Comparison of ENCODE assay signal across 10 mouse cellular contexts in the genomic region with DNA sequence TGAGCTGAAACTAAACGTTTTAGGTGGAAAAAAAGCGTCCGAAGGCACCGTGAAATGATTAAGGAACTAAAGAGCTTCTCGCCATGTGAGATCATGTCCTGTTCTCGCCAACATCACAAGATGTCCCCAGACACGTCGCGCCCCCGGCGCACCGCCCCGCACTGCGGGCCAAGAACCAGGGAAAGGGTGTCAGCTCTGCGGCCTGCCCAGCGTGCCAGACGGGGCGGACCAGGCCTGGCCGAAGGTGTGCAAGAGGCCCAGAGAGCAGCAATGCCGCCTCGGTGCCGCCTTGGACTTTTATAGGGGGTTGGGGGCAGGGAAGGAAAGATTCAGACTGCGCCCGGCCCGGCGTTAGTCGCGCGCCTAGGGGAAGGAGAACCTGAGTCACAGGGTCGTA. TPM values are rescaled to one million over a fixed set of nuclear protein-coding genes. Genes with fewer than 3 reads are reported as not detected.
DNase-seq lines count a peak whose midpoint lies in the region; ATAC-seq lines count a peak whose summit lies in the region.
"Had no signal": no experiment of that assay in that cellular context is flagged by ENCODE, and none has a peak within 500 bp of the region (broad histone marks: within the 10 kb centered on the region; RNA-seq: fewer than 3 reads in every experiment).

No protein-coding gene starts in this region.

- no peak for ATAC-seq in hindbrain, embryonic 13.5 days (ENCODE audit: low FRiP score)
- no peak for ATAC-seq in hindbrain, embryonic 11.5 days (ENCODE audit: low FRiP score)
- ATAC-seq in midbrain, embryonic 14.5 days (ENCODE audit: low FRiP score, low TSS enrichment), result no peak
- no peak for ATAC-seq in cerebellum, adult (ENCODE audit: insufficient number of reproducible peaks, low FRiP score, low TSS enrichment)

- DNase-seq in hindbrain, embryonic 11.5 days (ENCODE audit: low spot score), result no peak
- peak; percentile 24 for DNase-seq in ES-CJ7 (ENCODE audit: low read depth, low spot score)
- peak; percentile 48 for DNase-seq in embryo, embryonic 10.5 days (ENCODE audit: low spot score)
- DNase-seq in midbrain, embryonic 14.5 days, result peak; percentile 55
- DNase-seq in frontal cortex, adult 2 months (ENCODE audit: extremely low spot score in 1 of 2, low spot score in 1 of 2), result no peak
- no peak for DNase-seq in gastrocnemius, adult 8-10 months (ENCODE audit: low spot score in 2 of 2)

- under 1% methylated on average over 30 of the region's 30 CpGs for WGBS in hindbrain, embryonic 13.5 days
- 1% methylated on average over 30 of the region's 30 CpGs for WGBS in hindbrain, embryonic 11.5 days
- 2% methylated on average over 30 of the region's 30 CpGs for WGBS in midbrain, embryonic 14.5 days

- no peaks in the 10 kb centered on the region for H3K36me3 ChIP-seq in hindbrain, embryonic 13.5 days
- H3K36me3 ChIP-seq in hindbrain, embryonic 11.5 days (ENCODE audit: control insufficient read depth, insufficient read depth, low read length), result no peaks in the 10 kb centered on the region
- no peaks in the 10 kb centered on the region for H3K36me3 ChIP-seq in midbrain, embryonic 14.5 days (ENCODE audit: control insufficient read depth, insufficient read depth, low read length)
- H3K36me3 ChIP-seq: hindbrain, embryonic 15.5 days had no signal

- 0 out of 2 replicates have a peak overlapping the region, but pooled peaks have one; percentile 23 for H3K4me2 ChIP-seq in hindbrain, embryonic 13.5 days
- H3K4me2 ChIP-seq in hindbrain, embryonic 11.5 days (replicated peaks; ENCODE audit: low read depth, low read length), result no peak overlapping the region; the same call in 1 of the 2 replicates
- H3K4me2 ChIP-seq in midbrain, embryonic 14.5 days (ENCODE audit: low read length), result peak overlapping the region; percentile 45
- H3K4me2 ChIP-seq: hindbrain, embryonic 15.5 days had no signal

- H3K27me3 ChIP-seq in hindbrain, embryonic 13.5 days, result peaks cover 95% of the 10 kb centered on the region
- peaks cover 80% of the 10 kb centered on the region for H3K27me3 ChIP-seq in hindbrain, embryonic 11.5 days (ENCODE audit: control insufficient read depth, insufficient read depth, low read length)
- peaks cover 89% of the 10 kb centered on the region for H3K27me3 ChIP-seq in midbrain, embryonic 14.5 days (ENCODE audit: control insufficient read depth, insufficient read depth, low read length)

- no peak overlapping the region for H3K9ac ChIP-seq in hindbrain, embryonic 13.5 days
- no peak overlapping the region for H3K9ac ChIP-seq in hindbrain, embryonic 11.5 days (ENCODE audit: low read depth, low read length)
- no peak overlapping the region; the same call in 1 of the 2 replicates for H3K9ac ChIP-seq in midbrain, embryonic 14.5 days (replicated peaks; ENCODE audit: low read length)
- H3K9ac ChIP-seq: hindbrain, embryonic 15.5 days had no signal

- no peak overlapping the region; the same call in 1 of the 2 replicates for H3K4me3 ChIP-seq in hindbrain, embryonic 13.5 days
- no peak overlapping the region for H3K4me3 ChIP-seq in hindbrain, embryonic 11.5 days (ENCODE audit: low read depth, low read length)
- peak overlapping the region; percentile 12; the same call in 1 of the 2 replicates for H3K4me3 ChIP-seq in midbrain, embryonic 14.5 days (replicated peaks; ENCODE audit: low read depth, low read length)
- H3K4me3 ChIP-seq: hindbrain, embryonic 15.5 days had no signal

- no peak overlapping the region for H3K27ac ChIP-seq in hindbrain, embryonic 13.5 days
- H3K27ac ChIP-seq in hindbrain, embryonic 11.5 days (ENCODE audit: low read depth, low read length), result no peak overlapping the region
- H3K27ac ChIP-seq in midbrain, embryonic 14.5 days (replicated peaks; ENCODE audit: low read depth, low read length), result peak overlapping the region; percentile 81
- H3K27ac ChIP-seq: hindbrain, embryonic 15.5 days had no signal

- no peaks in the 10 kb centered on the region for H3K9me3 ChIP-seq in hindbrain, embryonic 13.5 days
- H3K9me3 ChIP-seq in hindbrain, embryonic 11.5 days (ENCODE audit: control insufficient read depth, low read length), result no peaks in the 10 kb centered on the region
- H3K9me3 ChIP-seq in midbrain, embryonic 14.5 days (ENCODE audit: control insufficient read depth, low read length), result no peaks in the 10 kb centered on the region
- H3K9me3 ChIP-seq: hindbrain, embryonic 15.5 days had no signal

- peaks cover 33% of the 10 kb centered on the region for H3K4me1 ChIP-seq in hindbrain, embryonic 13.5 days (replicated peaks)
- H3K4me1 ChIP-seq in hindbrain, embryonic 11.5 days (replicated peaks; ENCODE audit: control insufficient read depth, insufficient read depth, low read length), result peaks cover 6% of the 10 kb centered on the region; the same call in 1 of the 2 replicates
- no peaks in the 10 kb centered on the region for H3K4me1 ChIP-seq in midbrain, embryonic 14.5 days (ENCODE audit: control insufficient read depth, insufficient read depth, low read length)

RNA-seq across cellular contexts. Expression of gene Pax5, which starts 0.4 kb away (rescaled TPM):
- 2.8 and 6.1 TPM in 2 replicates for polyA plus RNA-seq in hindbrain, embryonic 13.5 days (2015; fragmentation: Nextera tagmentation; extraction: Ambion mirVana)
- 3.3 and 4.8 TPM in 2 replicates for polyA plus RNA-seq in hindbrain, embryonic 11.5 days (2014; fragmentation: Nextera tagmentation; extraction: Ambion mirVana)
- 9.2 and 11.3 TPM in 2 replicates for polyA plus RNA-seq in midbrain, embryonic 14.5 days (2014; fragmentation: Nextera tagmentation; extraction: Ambion mirVana)
- 0.04 and 0.08 TPM in 2 replicates for polyA plus RNA-seq in frontal cortex, adult 2 months (2012; rRNA removed)
- not detected for total RNA-seq in gastrocnemius, adult 8-10 months (2022)
- total RNA-seq: common myeloid progenitor, adult 5-6 weeks had no signal

RNA-seq across cellular contexts. Expression of gene Zcchc7, which starts 45.0 kb away (rescaled TPM):
- 40.3 and 43.7 TPM in 2 replicates for polyA plus RNA-seq in hindbrain, embryonic 13.5 days (2015; fragmentation: Nextera tagmentation; extraction: Ambion mirVana)
- 24.4 and 31.3 TPM in 2 replicates for polyA plus RNA-seq in hindbrain, embryonic 11.5 days (2014; fragmentation: Nextera tagmentation; extraction: Ambion mirVana)
- 38.3 and 39.8 TPM in 2 replicates for polyA plus RNA-seq in midbrain, embryonic 14.5 days (2014; fragmentation: Nextera tagmentation; extraction: Ambion mirVana)
- 69.6 and 73.2 TPM in 2 replicates for polyA plus RNA-seq in frontal cortex, adult 2 months (2012; rRNA removed)
- total RNA-seq in gastrocnemius, adult 8-10 months (2022), result 10 to 100 TPM; 11.7 to 16.9 (median 14.4) TPM

Comparison
In these comparisons a context has a peak if more than half of its experiments do, and no peak if none do; other contexts are left out.
1. DNase-seq: peak in ES-CJ7 (single experiment), embryo, embryonic 10.5 days (single experiment) and midbrain, embryonic 14.5 days (single experiment); none in hindbrain, embryonic 11.5 days (single experiment), frontal cortex, adult 2 months (0 of 2) and gastrocnemius, adult 8-10 months (0 of 2).